Mouse (Mus musculus) urinary bladder, adult 18-20 months (tissue): ENCODE measurements around the gene Ufc1.
"Not testable (repeated sequence)": the region's sequence is repeated elsewhere in the genome, so short reads cannot be mapped to it uniquely, and the experiment has no call there.

Source experiments
- DNase-seq, 2 experiments: peaks; one replicate each; pipeline ENCODE4 v3.0.0; 2022; ENCODE audit warnings: low spot score in 2 of 2, mixed read lengths in 2 of 2

Gene Ufc1

DNA sequence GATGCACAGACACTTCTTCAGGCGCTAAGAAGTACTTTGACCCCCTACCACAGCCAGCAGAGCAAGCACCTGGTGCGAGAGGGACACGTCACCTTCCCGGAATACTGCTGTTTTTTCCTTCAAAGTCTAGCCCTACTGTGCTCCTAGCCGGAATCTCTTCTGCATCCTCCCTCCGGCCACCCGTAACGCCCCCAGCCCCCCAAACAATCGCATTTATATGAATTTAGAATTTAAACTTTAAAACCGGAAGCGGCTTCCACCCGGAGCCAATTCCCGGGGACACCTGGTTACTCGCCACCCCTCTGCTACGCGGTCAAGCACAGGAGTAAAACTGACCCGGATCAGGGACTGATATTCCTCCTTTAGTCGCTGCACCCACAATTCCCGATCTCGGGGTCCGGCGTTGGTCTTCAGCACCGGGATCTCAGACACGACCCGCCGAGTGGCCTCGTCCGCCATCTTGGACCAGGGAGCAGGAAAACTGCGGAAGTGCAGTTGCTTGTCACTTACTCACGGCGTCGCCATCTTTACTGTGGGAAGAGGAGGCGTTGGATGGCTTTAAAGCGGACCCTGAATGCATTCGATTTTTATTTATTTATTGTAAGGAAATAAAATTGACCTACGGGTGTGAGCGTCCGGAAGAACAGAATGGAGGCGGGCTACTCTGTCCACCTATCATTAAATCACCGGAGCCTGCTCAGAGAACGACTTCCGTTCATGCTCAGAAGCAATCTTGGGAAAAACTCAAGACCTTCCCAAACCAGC is at the start of gene Ufc1:
TSS of gene Ufc1 (minus strand) at position 727 of the 765 bp plus-strand sequence.
- DNase-seq = peak; percentile 81 to 86

DNA sequence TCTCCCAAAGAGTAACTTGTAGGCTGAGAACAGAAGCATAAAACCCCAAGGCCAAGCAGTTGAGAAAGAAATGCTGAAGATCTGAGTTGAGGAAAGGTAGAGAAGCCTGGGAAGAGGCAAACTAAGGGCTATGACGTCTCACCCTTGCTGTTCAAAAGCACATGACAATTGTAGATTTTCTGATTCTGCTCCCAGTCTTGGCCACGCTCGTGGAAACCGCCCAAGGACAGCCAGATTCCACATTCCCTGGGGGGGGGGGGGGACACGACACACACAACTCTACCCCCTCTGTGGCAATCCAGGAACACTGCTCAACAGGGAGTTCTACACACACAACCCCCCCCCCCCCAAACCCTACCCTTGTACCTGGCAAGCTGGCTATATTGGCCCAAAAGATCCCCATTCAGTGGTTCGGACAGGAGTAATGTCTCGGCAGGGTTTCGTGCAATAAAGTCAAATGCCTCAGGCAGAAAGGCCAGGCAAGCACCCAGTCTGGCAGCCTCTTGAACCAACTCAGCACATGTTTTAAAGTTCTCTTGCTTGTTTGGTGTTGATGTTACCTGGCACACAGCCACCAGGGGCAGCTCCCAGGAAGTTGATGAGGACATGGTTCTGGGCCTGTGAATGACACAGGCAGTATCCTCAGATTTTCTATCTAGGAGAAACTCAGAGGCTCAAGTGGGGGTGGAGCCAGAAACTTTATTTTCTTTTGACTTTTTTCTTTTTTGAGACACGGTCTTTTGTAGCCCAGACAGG is 49.3 kb upstream of the Ufc1 start:
- no peak for DNase-seq

DNA sequence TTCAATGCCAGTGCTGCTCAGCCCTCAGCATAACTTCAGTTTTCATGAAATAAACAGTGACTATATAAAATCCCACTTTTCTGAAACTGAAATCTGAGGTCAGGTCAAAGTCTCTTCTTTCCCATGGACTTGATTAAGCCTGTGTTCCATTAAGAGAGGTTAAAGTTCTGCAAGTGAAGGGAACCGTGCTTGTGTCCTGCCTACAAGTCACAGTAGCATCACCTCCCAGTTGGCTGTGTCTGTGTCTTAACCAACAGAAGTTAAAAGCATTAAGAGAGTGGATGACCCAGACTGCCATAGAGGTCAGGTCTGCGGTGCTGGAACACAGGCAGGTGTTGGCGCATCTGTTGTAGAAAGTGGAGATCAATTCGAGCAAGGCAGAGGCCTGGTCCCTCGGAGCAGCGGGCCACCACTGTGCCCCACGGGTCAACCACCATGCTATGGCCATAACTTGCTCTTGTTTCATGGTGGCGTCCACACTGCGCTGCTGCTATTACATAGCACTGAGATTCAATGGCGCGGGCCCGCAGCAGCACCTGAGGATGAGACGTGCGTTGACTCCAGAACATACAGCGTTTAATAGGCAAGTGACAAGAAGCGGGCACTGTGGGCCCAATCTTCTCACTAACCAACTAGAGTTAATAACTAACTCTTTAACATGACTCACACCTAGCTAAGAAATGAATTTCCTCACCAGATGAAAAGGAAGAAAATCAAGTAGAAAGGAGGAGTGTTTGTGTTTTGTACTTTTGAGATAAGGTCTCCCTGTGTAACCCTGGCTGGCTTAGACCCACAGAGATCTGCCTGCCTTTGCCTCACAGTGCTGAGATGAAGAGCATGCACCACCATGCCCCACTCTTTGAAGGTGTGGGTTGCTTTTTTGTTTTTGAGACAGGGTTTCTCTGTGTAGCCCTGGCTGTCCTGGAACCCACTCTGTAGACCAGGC is 47.7 kb upstream of the Ufc1 start:
- no peak for DNase-seq

DNA sequence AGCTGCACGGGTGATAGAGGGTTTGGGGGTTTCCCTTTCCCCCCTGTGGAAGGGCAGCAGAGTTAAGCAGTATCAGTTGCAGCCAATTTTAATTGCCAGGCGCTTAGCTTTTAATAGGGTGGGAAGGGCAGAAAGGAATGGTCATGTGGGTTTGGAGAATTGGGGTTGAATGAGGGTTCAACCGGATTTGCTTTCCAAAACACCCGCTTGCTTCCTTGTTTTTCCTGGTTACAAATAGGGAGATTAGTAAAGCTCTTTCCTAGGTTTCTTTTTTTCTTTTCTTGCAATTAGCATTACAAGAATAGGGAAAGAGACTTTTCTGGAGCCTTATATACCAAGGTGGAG is 35.4 kb upstream of the Ufc1 start:
- no peak for DNase-seq

DNA sequence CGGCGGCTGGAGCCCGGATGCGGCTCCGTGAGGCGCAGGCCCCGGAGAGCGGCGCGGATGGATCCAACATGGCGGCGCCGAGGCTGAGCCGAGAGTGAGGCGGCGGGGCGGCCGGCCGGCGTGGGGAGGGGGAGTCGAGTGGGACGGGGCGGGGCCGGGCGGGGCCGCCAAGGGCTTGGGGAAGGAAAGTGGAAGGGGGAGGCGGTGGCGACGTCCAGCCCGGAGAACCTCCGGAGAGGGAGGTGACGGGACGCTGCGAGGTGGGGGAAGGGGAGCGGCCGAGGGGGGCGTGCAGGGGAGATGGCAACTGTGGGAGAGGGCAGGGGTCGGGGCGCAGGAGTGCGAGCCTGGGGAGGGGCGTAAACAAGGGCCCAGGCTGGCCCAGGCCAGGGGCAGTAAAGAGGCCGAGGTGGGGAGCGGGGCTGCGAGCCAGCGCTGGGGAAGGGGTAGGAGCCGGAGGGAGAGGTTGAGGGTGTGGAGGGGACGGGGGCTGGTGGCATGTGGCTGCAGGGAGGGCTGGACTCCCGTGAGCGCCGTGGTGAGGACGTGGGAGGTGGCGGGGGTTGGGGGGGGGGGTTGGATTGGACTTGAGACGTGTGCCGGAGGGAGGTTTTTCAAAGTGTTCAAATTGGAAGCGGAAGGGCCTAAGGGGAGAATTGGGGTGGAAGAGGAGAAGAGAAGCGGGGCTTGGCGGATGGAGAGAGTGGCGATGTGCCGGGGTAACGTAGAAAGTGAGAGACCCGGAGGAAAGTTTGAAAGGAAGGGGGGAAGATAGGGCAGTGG is 34.8 kb upstream of the Ufc1 start:
- DNase-seq = no peak

DNA sequence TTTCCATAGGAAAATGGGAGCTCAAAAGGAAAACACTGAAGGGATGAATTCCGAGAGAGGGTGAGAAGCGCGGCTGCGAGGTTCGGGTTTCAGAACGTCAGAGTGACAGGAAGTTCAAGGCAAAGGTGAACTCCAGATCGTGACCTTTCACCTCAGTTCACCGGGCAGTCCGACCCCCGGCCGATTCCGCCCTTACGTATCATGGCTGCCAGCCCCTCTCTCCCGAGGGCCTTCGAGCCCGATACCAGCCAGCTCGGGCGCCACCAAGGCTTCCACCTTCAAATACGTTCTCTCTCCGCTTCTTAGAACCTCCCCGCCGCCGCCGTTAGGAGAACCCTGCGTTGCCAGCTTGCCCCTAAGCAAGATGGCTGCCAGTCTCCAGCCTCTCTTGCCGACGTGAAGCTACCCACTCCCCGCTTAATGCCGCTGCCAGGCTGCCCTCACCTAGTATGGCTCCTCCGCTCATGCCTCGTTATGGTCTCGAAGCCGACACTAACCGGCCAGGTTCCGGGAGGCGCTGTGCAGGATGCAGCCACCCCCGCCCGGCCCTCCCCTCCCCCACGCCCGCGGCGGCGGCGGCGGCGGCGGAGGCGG is 34.1 kb upstream of the Ufc1 start, which contains the start of gene Dedd:
TSS of gene Dedd (plus strand) at position 307 of the 594 bp plus-strand sequence.
- peak; percentile 87 to 88 for DNase-seq

DNA sequence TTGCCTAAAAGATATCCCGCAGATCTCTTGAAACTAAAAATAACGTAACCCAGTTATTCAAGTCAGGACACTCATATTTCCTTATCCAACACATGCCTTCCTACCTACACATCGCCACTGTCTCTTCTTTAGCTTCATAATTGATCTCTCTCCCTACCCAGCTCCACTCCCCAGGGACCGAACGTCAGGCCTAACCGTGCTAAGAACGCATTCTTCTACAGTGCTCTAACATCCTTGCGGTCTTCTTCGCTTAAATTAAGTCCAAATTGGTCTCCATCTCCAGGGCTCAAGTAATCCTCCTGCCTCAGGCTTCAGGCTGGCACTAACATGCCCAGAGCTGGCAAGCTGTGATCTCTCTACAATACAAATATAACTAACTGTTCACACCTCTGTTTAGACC is 33.4 kb upstream of the Ufc1 start:
- DNase-seq = no peak

DNA sequence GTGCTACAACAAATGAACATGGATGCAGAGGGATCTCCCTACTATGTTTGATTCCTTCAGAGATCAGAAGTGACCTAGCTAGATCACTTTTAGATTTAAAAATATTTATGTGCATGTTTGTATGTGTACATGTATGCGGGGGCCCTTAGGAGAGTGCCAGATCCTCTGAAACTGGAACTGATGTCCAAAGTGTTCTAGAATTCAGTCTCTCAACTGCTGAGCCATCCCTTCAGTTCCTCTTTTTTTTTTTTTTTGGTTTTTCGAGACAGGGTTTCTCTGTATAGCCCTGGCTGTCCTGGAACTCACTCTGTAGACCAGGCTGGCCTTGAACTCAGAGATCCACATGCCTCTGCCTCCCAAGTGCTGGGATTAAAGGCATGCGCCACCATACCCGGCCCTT is 31.8 kb upstream of the Ufc1 start:
- DNase-seq = not testable (repeated sequence)

DNA sequence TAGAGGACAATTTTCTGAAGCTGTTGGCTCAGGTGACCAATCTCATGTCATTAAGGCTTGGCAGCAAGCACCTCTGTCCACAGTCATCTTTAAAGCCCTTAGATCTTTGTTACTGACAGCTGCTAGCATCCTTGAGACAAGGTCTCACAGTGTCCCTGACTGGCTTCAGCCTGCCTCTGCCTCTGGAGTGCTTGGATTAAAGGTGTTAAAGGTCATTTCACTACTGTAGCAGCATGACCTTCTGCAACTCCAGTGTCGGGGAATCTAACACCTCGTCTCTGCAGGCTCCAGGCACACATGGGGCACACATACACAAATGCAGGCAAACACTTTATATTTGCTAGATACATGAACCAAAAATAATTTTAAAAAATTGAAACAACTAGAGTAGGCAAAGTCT is 30.7 kb upstream of the Ufc1 start:
- no peak for DNase-seq

DNA sequence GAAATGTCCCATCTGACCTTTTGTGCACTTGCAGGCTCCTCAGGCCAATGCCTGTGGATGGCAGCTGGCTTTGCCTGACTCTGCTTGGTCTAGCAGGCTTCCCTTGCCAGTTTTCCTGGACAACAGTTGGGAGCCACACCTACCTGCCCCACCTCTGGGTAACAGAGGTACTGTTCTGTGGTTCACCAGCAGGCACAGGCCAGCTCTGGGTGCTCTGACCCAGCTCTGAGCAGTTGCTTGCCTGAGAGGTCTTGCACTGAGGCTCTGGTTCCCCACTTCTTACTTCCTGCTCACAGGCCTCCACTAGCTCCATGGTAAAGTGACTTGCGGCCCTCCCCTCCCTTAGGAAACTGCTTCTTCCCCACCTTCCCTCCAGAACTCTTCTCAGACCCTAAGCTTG is 27.2 kb upstream of the Ufc1 start:
- DNase-seq = no peak

DNA sequence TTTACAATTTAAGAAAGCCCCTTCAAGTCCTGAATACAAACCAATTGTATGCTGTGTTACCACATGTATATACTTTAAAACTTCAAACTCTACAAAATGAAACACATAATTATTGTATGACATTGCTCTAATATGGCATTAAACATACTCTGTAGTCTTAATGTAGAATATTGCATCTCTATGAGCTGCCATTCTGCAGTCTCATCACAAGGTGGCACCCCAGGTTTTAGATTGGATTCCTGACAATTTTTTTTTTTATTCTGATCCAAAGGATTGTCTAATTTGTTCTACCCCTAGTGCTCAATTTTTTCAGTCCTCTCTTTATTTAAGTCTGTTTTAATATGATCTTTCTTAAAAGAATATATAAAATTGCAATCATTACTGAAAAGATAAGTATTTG is 26.6 kb upstream of the Ufc1 start:
- DNase-seq = no peak

DNA sequence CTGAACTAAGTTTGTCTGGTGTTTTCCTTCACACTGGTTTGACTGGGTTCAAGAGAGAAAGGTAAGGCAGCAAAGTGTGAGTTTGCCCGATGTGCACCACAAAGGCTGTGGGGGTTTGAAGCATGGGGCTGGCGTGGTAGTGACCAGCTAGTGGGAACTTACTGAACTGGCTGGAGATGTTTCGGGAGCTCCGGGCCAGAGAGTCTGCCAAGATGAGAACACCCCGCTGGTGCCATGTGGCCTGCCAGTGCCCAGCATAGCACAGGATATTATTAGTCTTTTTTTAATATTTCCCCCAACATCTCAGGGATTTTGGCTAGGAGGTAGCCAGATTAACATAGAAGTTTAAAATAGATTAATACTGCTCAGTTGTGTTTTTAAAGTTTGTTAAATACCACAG is 25.3 kb upstream of the Ufc1 start:
- no peak for DNase-seq

DNA sequence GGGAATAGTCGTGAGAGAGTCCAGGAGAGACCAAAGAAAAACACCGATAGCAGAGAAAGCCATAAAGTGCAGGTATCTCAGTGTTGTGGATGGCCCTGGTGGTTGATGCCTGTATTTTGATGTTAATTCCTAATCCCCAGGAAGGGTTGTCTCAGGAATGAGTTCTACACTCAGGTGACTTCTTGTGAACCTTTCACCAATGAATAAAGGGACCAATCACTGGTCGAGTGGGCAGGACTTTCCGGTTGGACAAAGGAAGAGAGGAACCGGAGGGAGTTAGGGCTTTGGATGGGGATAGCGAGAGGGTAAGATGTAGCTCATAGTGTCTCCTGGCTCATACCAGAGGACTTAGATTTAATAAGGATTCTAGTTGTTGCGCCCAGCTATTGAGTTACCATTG is 24.9 kb upstream of the Ufc1 start:
- no peak for DNase-seq

DNA sequence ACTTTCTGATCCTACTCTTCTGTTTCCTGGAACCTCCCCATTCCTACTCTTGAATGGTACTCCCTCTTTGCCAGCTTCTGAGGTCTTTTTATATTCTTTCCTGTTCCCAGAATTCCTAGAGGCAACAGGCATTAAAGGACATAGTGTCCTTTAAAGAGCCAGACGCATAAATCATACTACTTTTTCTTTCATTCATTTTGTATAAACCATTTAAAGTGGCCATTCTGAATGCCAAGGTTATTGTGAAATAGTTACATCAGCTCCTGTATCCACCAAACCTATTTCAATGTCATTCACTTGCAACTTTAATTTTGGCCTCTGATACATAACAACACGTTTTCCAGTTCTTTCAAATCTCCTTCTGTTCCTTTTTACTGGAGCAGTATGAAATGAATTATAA is 14.5 kb upstream of the Ufc1 start:
- no peak for DNase-seq

DNA sequence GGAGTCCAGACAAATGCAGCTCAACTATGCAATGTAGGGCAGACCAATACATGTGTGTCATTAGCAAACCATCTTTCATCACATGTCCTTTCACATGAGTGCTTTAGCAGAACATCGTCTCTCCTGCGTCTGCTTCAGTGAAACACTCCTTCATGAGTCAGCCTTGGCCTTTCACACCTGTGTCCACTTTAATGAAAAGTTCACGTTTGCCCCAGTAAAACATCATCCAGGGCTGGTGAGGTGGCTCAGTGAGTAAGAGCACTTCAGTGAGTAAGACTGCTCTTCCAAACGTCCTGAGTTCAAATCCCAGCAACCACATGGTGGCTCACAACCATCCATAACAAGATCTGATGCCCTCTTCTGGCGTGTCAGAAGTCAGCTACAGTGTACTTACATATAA is 11.3 kb upstream of the Ufc1 start:
- not testable (repeated sequence) for DNase-seq

DNA sequence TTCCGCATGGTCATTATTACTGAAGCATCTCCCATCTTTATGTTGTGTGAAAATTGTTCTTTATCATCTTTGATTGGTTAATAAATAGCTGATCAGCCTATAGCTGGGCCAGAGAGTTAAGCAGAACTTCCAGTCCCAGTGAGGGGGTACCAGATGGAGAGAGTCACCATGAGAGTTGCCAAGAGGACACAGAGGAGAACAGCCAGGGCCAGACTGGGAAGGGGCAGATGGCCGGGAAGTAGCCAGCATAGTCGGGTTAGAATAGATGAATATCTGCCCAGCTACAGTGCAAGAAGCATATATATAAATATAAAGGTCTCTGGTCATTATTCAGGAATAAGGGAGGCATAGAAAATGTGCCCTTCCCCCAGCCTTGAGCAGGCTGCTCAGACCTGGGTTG is 3.4 kb upstream of the Ufc1 start:
- DNase-seq = no peak

DNA sequence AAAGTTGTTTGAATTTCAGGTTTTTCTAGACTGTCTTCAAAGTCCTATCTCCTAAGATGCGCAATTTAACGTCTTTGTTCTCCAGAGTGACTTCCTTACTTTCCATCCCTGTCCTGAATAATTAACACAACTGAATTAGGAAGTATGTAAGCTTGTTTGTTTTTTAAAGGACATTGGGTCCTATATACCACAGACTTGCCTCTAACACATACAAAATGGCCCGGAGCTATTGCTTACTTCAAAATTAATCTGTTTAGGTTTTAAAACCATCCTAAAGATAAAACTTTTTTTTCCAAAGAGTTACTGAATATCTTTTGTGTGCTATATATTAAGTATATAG is 209 bp upstream of the Ufc1 start:
- no peak for DNase-seq

DNA sequence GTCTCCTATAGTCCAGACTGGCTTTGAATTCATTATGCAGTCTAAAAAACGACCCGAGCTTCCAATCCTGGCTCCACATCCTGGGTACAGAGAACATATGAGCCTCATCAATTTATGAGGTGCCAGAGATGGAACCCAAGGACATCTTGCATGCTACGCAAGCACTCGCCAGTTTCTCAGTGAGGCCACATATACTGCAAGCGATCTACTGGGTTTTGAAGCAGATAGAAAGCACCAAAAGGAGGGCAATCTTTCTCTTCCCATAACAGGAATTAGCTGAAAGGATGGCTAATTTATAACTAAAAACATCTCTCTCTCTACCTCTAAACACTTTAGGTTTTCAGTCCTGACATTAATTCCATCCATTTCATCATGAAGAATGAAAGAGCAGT is 922 bp downstream of the Ufc1 start:
- DNase-seq = no peak

DNA sequence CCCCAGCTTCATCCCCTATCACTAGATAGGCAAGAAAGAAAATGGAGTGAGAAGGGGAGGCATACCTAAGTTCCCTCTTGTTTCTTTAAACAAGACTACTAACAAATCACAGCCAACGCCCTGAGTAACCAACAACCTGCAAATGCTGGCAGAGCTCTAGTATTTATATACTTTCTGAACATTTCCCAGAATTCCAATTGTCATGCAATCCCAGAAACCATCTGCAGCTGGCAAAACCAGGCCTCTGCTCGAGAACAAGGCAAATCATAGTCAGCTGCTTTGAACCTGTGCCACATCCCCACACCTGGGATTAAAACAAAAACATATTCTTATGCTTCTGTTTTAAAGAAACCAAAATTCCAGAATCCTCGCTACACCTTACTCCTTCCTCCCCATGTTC is 1.5 kb downstream of the Ufc1 start:
- DNase-seq = no peak

DNA sequence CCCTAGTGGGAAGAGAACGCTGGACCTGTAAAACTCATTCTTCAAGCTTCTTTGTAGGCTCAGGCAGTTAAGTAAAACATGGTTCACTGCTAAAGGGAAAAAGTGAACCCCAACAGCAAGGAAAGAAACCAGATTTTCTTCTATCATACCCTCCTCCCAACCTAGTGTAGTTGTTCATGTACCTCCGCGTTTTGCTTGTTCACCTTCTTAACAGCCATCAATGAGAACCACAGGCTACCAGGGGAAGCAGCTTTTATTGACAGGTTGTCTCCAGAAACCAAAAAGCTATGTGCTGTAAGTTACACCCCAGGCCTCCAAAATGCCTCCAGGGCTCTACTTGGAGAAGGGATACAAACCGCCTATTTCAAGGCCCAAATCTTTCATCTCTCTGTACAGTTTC is 6.5 kb downstream of the Ufc1 start:
- no peak for DNase-seq
